Mouse (Mus musculus): ENCODE measurements around the gene Cd22. TPM values are rescaled to one million over a fixed set of nuclear protein-coding genes. Genes with fewer than 3 reads are reported as not detected.

The Cd22 gene
- polyA plus RNA-seq, 1 experiment from 2014 or later: 0.32 TPM

DNA sequence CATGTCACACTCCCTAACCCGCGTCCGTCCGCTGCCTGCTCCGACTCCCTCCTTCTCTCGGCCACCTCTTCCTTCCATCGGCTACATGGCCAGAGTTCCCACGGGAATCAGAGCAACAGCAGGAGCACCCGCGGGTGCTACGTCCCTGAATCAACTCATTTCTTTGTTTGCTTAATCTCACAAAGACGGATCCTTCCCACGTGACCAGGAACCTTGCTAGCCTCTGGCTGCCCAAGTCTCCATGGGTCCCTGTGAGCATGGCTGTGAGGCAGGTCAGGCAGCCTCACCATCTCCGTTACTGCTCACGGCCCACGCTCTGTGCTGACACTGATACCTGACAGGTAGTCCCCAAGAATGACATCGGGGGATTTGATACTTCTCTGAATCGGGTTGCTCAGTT is 56.5 kb downstream of the Cd22 start, which contains the start of gene Ffar2:
TSS of gene Ffar2 (minus strand) at position 101 of the 400 bp plus-strand sequence.
- no peak within 1 kb of the TSS for H3K9ac ChIP-seq
- H3K4me2 ChIP-seq: no peak within 1 kb of the TSS
- H3K9me3 ChIP-seq (ENCODE audit: low read depth, low read length): no peaks in the 10 kb centered on the region
- TF ChIP-seq CTCF (IDR thresholded peaks at IDR 0.05; ENCODE audit: low read depth): no peak
- H3K27me3 ChIP-seq (ENCODE audit: insufficient read depth, low read length): no peaks in the 10 kb centered on the region
- no peak within 1 kb of the TSS for H3K27ac ChIP-seq (ENCODE audit: low read depth)
- no peak within 1 kb of the TSS for H3K4me3 ChIP-seq (ENCODE audit: low read depth, low read length)
- H3K36me3 ChIP-seq (ENCODE audit: insufficient read depth): no peaks in the 10 kb centered on the region
- no peaks in the 10 kb centered on the region for H3K4me1 ChIP-seq (ENCODE audit: insufficient read depth)
- DNase-seq (no peak), ATAC-seq (ENCODE audit: insufficient read depth) (no peak)
- 80% methylated on average over 18 of the region's 18 CpGs for WGBS

DNA sequence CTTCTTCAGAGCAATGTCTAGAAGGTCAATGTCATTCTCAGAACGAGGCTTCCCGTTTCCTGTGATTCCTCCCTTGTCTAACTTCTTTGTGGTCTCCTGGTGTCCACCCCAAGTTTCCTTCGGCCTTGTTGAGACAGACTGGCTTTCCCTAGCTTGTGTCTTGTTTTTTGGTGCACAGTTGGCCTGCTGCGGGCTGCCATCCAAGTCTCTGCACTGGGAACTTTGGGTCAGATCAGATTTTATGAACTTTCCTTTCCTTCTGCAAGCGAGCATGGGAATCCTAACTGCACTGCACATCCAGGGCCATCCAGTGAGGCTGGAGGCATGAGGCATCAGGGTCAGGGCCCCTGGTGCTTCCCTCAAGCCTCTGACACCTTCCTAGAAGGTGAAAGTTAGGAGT is 58.6 kb downstream of the Cd22 start:
- DNase-seq (no peak), ATAC-seq (ENCODE audit: insufficient read depth) (no peak)
- WGBS: 49% methylated on average over 5 of the region's 5 CpGs
- H3K4me3 ChIP-seq (ENCODE audit: low read depth, low read length): no peak overlapping the region
- H3K27ac ChIP-seq (ENCODE audit: low read depth): no peak overlapping the region
- no peak overlapping the region for H3K4me2 ChIP-seq
- no peaks in the 10 kb centered on the region for H3K36me3 ChIP-seq (ENCODE audit: insufficient read depth)
- H3K4me1 ChIP-seq (ENCODE audit: insufficient read depth): no peaks in the 10 kb centered on the region
- H3K27me3 ChIP-seq (ENCODE audit: insufficient read depth, low read length): no peaks in the 10 kb centered on the region
- H3K9ac ChIP-seq: no peak overlapping the region
- TF ChIP-seq CTCF (IDR thresholded peaks at IDR 0.05; ENCODE audit: low read depth): no peak
- no peaks in the 10 kb centered on the region for H3K9me3 ChIP-seq (ENCODE audit: low read depth, low read length)

DNA sequence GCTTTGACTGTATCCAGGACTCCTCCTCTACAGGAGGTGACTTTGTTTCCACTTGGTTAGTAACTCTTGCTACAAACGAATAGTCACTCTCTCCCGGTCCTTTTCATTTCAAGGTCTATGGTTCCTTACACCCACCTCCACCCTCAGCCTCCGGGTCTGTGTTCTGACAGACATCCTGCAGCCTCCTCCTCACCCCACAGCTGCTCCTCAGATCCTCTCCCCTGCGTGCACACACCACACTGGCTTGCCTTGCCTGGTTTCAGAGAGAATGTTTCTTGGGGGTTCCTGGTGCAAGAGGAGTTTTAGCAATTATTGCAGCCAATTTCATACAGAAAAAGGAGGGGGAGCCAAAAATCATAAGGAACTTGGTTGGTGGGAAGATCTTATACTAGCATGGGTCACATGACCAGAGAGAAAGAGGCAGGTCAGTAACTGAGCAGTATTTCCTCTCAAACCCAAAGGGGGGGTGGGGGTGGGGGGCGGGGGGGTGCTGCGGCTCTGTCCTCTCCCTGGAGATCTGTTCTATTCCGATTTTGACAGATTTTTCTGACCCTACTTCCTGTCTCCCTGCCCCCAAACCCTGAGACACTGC is 59.2 kb downstream of the Cd22 start:
- H3K27me3 ChIP-seq (ENCODE audit: insufficient read depth, low read length): no peaks in the 10 kb centered on the region
- H3K9ac ChIP-seq: no peak overlapping the region
- 38% methylated on average over 7 of the region's 7 CpGs for WGBS
- no peak overlapping the region for H3K27ac ChIP-seq (ENCODE audit: low read depth)
- no peaks in the 10 kb centered on the region for H3K9me3 ChIP-seq (ENCODE audit: low read depth, low read length)
- no peak for TF ChIP-seq CTCF (IDR thresholded peaks at IDR 0.05; ENCODE audit: low read depth)
- ATAC-seq (ENCODE audit: insufficient read depth): no peak
- H3K4me3 ChIP-seq (ENCODE audit: low read depth, low read length): no peak overlapping the region
- no peaks in the 10 kb centered on the region for H3K36me3 ChIP-seq (ENCODE audit: insufficient read depth)
- DNase-seq: no peak
- no peaks in the 10 kb centered on the region for H3K4me1 ChIP-seq (ENCODE audit: insufficient read depth)
- H3K4me2 ChIP-seq: no peak overlapping the region

DNA sequence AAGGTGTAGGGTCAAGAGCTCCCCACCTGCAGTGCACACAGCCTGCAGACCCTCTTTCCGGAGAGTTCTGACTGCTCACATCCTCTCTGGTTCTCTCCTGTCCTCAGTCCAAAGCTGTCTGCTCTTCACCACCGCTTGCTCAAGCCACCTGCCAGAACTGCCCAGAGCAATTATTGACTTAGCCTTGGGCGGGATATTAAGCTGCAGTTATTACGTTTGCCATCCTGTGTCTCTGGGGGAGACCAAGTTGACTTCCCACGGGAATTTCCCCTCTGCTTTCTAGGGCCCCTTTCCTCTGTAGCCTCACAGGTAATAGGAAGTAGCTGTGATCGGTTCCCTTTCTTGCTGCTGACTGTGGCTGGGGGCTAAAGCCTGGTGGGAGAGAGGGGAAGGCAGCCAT is 60.0 kb downstream of the Cd22 start:
- Histone ChIP-seq H3K4me2 (no peak overlapping the region), H3K9me3 (ENCODE audit: low read depth, low read length) (no peaks in the 10 kb centered on the region), H3K27ac (ENCODE audit: low read depth) (no peak overlapping the region), H3K4me3 (ENCODE audit: low read depth, low read length) (no peak overlapping the region), H3K36me3 (ENCODE audit: insufficient read depth) (no peaks in the 10 kb centered on the region), H3K9ac (no peak overlapping the region), H3K4me1 (ENCODE audit: insufficient read depth) (no peaks in the 10 kb centered on the region), H3K27me3 (ENCODE audit: insufficient read depth, low read length) (no peaks in the 10 kb centered on the region)
- no peak for TF ChIP-seq CTCF (IDR thresholded peaks at IDR 0.05; ENCODE audit: low read depth)
- no peak for ATAC-seq (ENCODE audit: insufficient read depth)
- peak; percentile 26 for DNase-seq
- 42% methylated on average over 6 of the region's 6 CpGs for WGBS

Other genes starting within 250 kb of the Cd22 start
- gene Etv2, start 244.5 kb downstream of the Cd22 start, polyA plus RNA-seq (2014; fragmentation: Nextera tagmentation; extraction: Ambion mirVana): not detected in 2 replicates
- gene Rbm42, start 230.0 kb downstream of the Cd22 start, polyA plus RNA-seq (2014; fragmentation: Nextera tagmentation; extraction: Ambion mirVana): 115 and 117 TPM in 2 replicates
- 63.5 TPM in 2 replicates for gene Haus5, start 215.3 kb downstream of the Cd22 start, polyA plus RNA-seq (2014; fragmentation: Nextera tagmentation; extraction: Ambion mirVana)
- gene Pmis2, start 208.7 kb downstream of the Cd22 start, polyA plus RNA-seq (2014; fragmentation: Nextera tagmentation; extraction: Ambion mirVana): not detected in 2 replicates
- gene 2200002J24Rik, start 181.4 kb downstream of the Cd22 start, polyA plus RNA-seq (2014; fragmentation: Nextera tagmentation; extraction: Ambion mirVana): 0.34 and 0.46 TPM in 2 replicates
- gene Atp4a, start 168.1 kb downstream of the Cd22 start, polyA plus RNA-seq (2014; fragmentation: Nextera tagmentation; extraction: Ambion mirVana): 0.23 and 0.42 TPM in 2 replicates
- 169 and 179 TPM in 2 replicates for gene Tmem147, start 150.8 kb downstream of the Cd22 start, polyA plus RNA-seq (2014; fragmentation: Nextera tagmentation; extraction: Ambion mirVana)
- gene Gapdhs, start 136.7 kb downstream of the Cd22 start, polyA plus RNA-seq (2014; fragmentation: Nextera tagmentation; extraction: Ambion mirVana): 0.68 and 0.91 TPM in 2 replicates
- 0.34 and 1.3 TPM in 2 replicates for gene Sbsn, start 128.9 kb downstream of the Cd22 start, polyA plus RNA-seq (2014; fragmentation: Nextera tagmentation; extraction: Ambion mirVana)
- 2.4 TPM in 2 replicates for gene Dmkn, start 116.6 kb downstream of the Cd22 start, polyA plus RNA-seq (2014; fragmentation: Nextera tagmentation; extraction: Ambion mirVana)
- not detected in 2 replicates for gene Krtdap, start 92.4 kb downstream of the Cd22 start, polyA plus RNA-seq (2014; fragmentation: Nextera tagmentation; extraction: Ambion mirVana)
- 0.20 and 0.39 TPM in 2 replicates for gene Ffar2, start 56.6 kb downstream of the Cd22 start, polyA plus RNA-seq (2014; fragmentation: Nextera tagmentation; extraction: Ambion mirVana)
- not detected in 2 replicates for gene Ffar3, start 24.2 kb downstream of the Cd22 start, polyA plus RNA-seq (2014; fragmentation: Nextera tagmentation; extraction: Ambion mirVana)
- gene Ffar1, start 18.8 kb downstream of the Cd22 start, polyA plus RNA-seq (2014; fragmentation: Nextera tagmentation; extraction: Ambion mirVana): not detected in 2 replicates
- 0.12 and 0.25 TPM in 2 replicates for gene Mag, start 34.5 kb upstream of the Cd22 start, polyA plus RNA-seq (2014; fragmentation: Nextera tagmentation; extraction: Ambion mirVana)
- gene Hamp2, start 44.3 kb upstream of the Cd22 start, polyA plus RNA-seq (2014; fragmentation: Nextera tagmentation; extraction: Ambion mirVana): not detected in 2 replicates
- not detected in 2 replicates for gene Hamp, start 63.7 kb upstream of the Cd22 start, polyA plus RNA-seq (2014; fragmentation: Nextera tagmentation; extraction: Ambion mirVana)
- gene Usf2, start 76.5 kb upstream of the Cd22 start, polyA plus RNA-seq (2014; fragmentation: Nextera tagmentation; extraction: Ambion mirVana): 21.8 and 23.3 TPM in 2 replicates
- gene Lsr, start 93.1 kb upstream of the Cd22 start, polyA plus RNA-seq (2014; fragmentation: Nextera tagmentation; extraction: Ambion mirVana): 66.2 and 67.4 TPM in 2 replicates
- gene Fam187b, start 93.4 kb upstream of the Cd22 start, polyA plus RNA-seq (2014; fragmentation: Nextera tagmentation; extraction: Ambion mirVana): 3.6 and 4.9 TPM in 2 replicates
- gene Fxyd5, start 162.1 kb upstream of the Cd22 start, polyA plus RNA-seq (2014; fragmentation: Nextera tagmentation; extraction: Ambion mirVana): 40.4 and 43.9 TPM in 2 replicates
- 9.1 and 9.8 TPM in 2 replicates for gene Fxyd7, start 171.1 kb upstream of the Cd22 start, polyA plus RNA-seq (2014; fragmentation: Nextera tagmentation; extraction: Ambion mirVana)
- gene Fxyd1, start 176.9 kb upstream of the Cd22 start, polyA plus RNA-seq (2014; fragmentation: Nextera tagmentation; extraction: Ambion mirVana): 51.4 and 56.6 TPM in 2 replicates
- 0.13 and 0.38 TPM in 2 replicates for gene Lgi4, start 179.0 kb upstream of the Cd22 start, polyA plus RNA-seq (2014; fragmentation: Nextera tagmentation; extraction: Ambion mirVana)
- gene Fxyd3, start 196.4 kb upstream of the Cd22 start, polyA plus RNA-seq (2014; fragmentation: Nextera tagmentation; extraction: Ambion mirVana): 30.7 and 34.0 TPM in 2 replicates
- 9.9 and 10.8 TPM in 2 replicates for gene Hpn, start 234.9 kb upstream of the Cd22 start, polyA plus RNA-seq (2014; fragmentation: Nextera tagmentation; extraction: Ambion mirVana)
- gene Scn1b, start 246.7 kb upstream of the Cd22 start, polyA plus RNA-seq (2014; fragmentation: Nextera tagmentation; extraction: Ambion mirVana): 0.93 and 1.3 TPM in 2 replicates